Mouse (Mus musculus) kidney, embryonic 15.5 days (tissue): ENCODE data around the gene Pou3f3. TPM values are rescaled to one million over a fixed set of nuclear protein-coding genes. Genes with fewer than 3 reads are reported as not detected.

Experiments used
- ATAC-seq: fragments of 200-750 bp; cut with Nextera tagmentation; replicated peaks from 2 replicates; pipeline ENCODE4 v1.8.0; 2017; ENCODE audit warnings: moderate TSS enrichment; ENCODE audit not compliant: low FRiP score
- H3K27ac ChIP-seq: fragments of 300-500 bp; sonication (generic); 2 replicates; pipeline ENCODE4 v1.5.1; 2015; ENCODE audit warnings: mild to moderate bottlenecking, inconsistent platforms
- H3K27me3 ChIP-seq: fragments of 300-500 bp; sonication (generic); 2 replicates; pipeline ENCODE4 v1.6.1; 2015; ENCODE audit warnings: inconsistent platforms
- H3K36me3 ChIP-seq: fragments of 300-500 bp; sonication (generic); 2 replicates; pipeline ENCODE4 v1.6.1; 2015; ENCODE audit warnings: inconsistent platforms
- H3K4me1 ChIP-seq: fragments of 300-500 bp; sonication (generic); 2 replicates; pipeline ENCODE4 v1.6.1; 2015; ENCODE audit warnings: inconsistent platforms
- H3K4me2 ChIP-seq: fragments of 300-500 bp; sonication (generic); 2 replicates; pipeline ENCODE4 v1.6.1; 2015; ENCODE audit warnings: moderate library complexity, mild to moderate bottlenecking, inconsistent platforms
- H3K4me3 ChIP-seq: fragments of 300-500 bp; sonication (generic); replicated peaks from 2 replicates; pipeline ENCODE4 v1.5.1; 2015; ENCODE audit warnings: mild to moderate bottlenecking, inconsistent platforms
- H3K9ac ChIP-seq: fragments of 300-500 bp; sonication (generic); 2 replicates; pipeline ENCODE4 v1.6.1; 2015; ENCODE audit warnings: mild to moderate bottlenecking, inconsistent platforms
- H3K9me3 ChIP-seq: fragments of 300-500 bp; sonication (generic); replicated peaks from 2 replicates; pipeline ENCODE4 v1.6.1; 2016; ENCODE audit warnings: inconsistent platforms
- WGBS: fragments of 180-500 bp; shearing (Covaris S2); methylation state at CpG from one replicate; pipeline ENCODE4 v1.1.7; 2015; ENCODE audit warnings: mixed read lengths; 5-methylcytosine and 5-hydroxymethylcytosine counted together
- polyA plus RNA-seq: library from polyadenylated mRNA; unstranded; fragments of >200 nt; fragmentation: Nextera tagmentation; extraction: Ambion mirVana; gene quantifications from 2 replicates; pipeline ENCODE4 v1.2.1, GENCODE M21; 2015

Gene Pou3f3
- polyA plus RNA-seq, 1 experiment from 2014 or later, result 9.2 TPM

DNA sequence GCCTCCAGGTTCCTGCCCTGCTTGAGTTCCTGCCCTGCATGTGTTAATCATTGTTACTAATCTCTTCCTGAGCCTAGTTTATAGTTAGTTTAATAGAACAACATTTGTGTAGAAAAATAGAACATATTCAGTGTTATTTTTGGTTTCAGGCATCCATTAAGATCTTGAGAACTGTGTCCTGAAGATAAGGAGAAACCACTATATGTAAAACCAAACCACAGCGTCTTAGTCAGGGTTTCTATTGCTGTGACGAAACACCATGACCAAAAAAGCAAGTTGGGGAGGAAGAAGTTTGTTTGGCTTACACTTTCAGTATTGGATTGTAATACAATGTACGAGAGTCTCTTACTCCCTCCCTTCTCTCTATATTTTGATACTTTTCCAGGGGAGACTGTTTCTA lies 49.5 kb downstream of the Pou3f3 start:
- H3K9me3 ChIP-seq, result no peaks in the 10 kb centered on the region
- H3K9ac ChIP-seq, result no peak overlapping the region
- H3K4me1 ChIP-seq, result 0 out of 2 replicates have a peak, but pooled peaks cover 2% of the 10 kb centered on the region
- 82% methylated on average over 3 of the region's 3 CpGs for WGBS
- H3K4me3 ChIP-seq, result no peak overlapping the region
- no peaks in the 10 kb centered on the region for H3K36me3 ChIP-seq
- H3K4me2 ChIP-seq, result no peak overlapping the region
- H3K27ac ChIP-seq, result no peak overlapping the region
- ATAC-seq, result no peak
- no peaks in the 10 kb centered on the region for H3K27me3 ChIP-seq

DNA sequence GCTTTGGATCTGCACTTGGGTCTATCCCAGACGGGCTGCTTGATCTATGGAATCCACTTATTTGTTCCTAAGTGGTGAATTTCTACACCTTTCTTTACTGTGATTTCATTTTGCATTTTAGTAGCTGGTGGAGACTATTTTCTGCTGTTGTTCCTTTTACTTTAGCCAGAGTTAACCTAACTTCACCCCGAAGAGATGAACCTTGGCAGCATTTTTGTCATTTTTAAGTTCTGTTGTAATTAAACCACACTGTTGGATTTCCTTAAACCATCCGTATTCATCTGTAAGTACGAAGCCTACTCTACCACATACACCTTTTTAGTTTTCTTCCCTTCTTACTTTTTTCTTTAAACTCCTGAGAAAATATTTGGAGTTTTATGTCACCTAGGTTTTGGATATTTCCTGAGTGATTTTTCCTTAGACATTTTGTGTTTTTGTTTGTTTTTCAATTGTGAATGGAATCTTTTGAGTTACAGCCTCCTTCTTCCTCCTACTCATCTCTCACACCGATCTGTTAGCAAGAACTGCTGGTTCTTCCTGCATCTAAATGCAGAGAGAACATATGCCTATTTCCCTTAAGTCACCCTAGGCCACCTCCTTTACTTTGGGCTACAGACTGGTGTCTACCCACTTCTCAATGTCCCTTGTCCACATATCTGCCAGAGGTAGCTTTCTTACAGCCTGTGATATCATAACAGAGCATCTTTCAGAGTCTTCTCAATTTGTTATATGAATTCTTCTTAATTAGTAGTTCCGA lies 54.1 kb downstream of the Pou3f3 start:
- no peak for ATAC-seq
- no peak overlapping the region for H3K9ac ChIP-seq
- H3K36me3 ChIP-seq, result no peaks in the 10 kb centered on the region
- no peak overlapping the region for H3K4me2 ChIP-seq
- no peak overlapping the region for H3K27ac ChIP-seq
- H3K4me3 ChIP-seq, result no peak overlapping the region
- H3K4me1 ChIP-seq, result no peaks in the 10 kb centered on the region
- no peaks in the 10 kb centered on the region for H3K27me3 ChIP-seq
- WGBS, result 81% methylated on average over 6 of the region's 6 CpGs
- H3K9me3 ChIP-seq, result no peaks in the 10 kb centered on the region

Other genes starting within 250 kb of the Pou3f3 start
- gene Mrps9, start 155.5 kb downstream of the Pou3f3 start, polyA plus RNA-seq, result 56.3 and 58.8 TPM in 2 replicates